Mouse (Mus musculus): ENCODE measurements around the gene Scd1. TPM values are rescaled to one million over a fixed set of nuclear protein-coding genes. Genes with fewer than 3 reads are reported as not detected.
A peak's percentile ranks its signal among the peaks of the same experiment; 100 is the strongest.

The Scd1 gene
- total RNA-seq (2021), result 100 to 1,000 TPM; 150 to 156 TPM
- long read RNA-seq, full-length matches to known transcripts, result 34 of 52 reads
- long read RNA-seq, partial matches to known transcripts, result 4 of 52 reads
- long read RNA-seq, other reads (novel, unspliced or antisense), result 14 of 52 reads

GRCm38 (mm10) chr19:44407341-44408222 is at the start of gene Scd1:
Scd1 (minus strand) TSS chr19:44407879.
- peak; percentile 62 to 80 for DNase-seq (ENCODE audit: low spot score in 2 of 2)

DNA sequence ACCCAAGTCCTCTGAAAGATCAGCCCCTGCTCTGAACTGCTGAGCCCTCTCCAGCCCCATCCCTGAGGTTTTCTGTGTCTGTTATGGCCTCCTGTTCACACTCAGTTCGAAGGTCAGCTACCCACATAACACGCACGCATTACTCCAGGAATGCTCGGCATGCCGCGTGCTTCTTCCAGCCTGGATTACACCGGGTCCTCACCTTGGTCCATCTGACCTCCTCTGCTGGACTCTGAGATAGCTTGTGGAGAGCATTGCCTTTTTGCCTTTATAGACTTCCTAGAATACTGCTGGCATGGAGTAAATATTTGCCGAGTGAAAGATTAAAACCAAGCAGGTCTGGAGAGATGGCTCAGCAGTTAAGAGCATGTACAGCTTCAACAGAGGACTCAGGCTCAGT is 47.7 kb upstream of the Scd1 start:
- no peak for DNase-seq (ENCODE audit: low spot score in 2 of 2)

GRCm38 (mm10) chr19:44454862-44455261 is 47.2 kb upstream of the Scd1 start:
- no peak for DNase-seq (ENCODE audit: low spot score in 2 of 2)

GRCm38 (mm10) chr19:44447927-44448326 is 40.2 kb upstream of the Scd1 start:
- DNase-seq (ENCODE audit: low spot score in 2 of 2), result no peak

- no peak for DNase-seq (ENCODE audit: low spot score in 2 of 2)
Observed at GRCm38 (mm10) chr19:44445755-44446154, 38.1 kb upstream of the Scd1 start.

- DNase-seq (ENCODE audit: low spot score in 2 of 2), result no peak
Observed at GRCm38 (mm10) chr19:44439302-44439701, 31.6 kb upstream of the Scd1 start.

DNA sequence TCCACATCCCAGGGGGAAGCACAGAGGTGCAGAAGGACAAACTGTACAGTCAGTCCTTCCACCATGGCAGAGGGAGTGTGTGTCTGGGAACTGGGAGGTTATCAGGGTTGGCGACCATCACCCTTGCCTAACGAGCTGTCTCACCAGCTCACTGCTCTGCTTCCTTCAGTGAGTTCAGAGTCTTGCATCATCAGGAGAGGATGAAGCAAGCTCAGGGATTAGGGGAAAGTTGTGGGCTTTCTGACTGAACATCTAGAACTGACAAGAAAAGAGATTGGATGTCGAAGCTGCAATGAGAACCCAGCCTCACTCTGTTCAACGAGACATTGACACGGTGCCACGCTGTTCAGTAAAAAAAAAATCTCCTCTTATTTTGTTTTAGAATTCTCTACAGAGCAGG is 30.3 kb upstream of the Scd1 start:
- no peak for DNase-seq (ENCODE audit: low spot score in 2 of 2)

DNA sequence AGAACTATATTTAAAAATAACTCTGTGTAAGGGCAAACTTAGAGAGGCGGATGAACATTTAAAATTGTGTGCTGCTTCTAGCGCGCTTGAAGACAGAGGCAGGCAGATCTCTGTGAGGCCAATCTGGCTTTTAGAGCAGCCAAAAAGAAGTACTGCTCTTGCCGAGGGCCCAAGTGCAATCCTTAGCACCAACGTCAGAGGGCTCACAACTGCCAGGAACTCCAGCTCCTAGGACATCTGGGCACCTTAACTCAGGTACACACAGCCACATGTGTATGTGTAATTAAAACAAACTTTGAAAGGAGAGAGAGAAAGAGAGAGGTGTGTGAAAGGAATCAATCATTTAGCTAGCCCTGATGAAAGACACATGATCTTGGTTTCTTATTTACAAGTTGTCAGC is 24.4 kb upstream of the Scd1 start:
- no peak for DNase-seq (ENCODE audit: low spot score in 2 of 2)

- no peak for DNase-seq (ENCODE audit: low spot score in 2 of 2)
Observed at GRCm38 (mm10) chr19:44427721-44428120, 20.0 kb upstream of the Scd1 start.

DNA sequence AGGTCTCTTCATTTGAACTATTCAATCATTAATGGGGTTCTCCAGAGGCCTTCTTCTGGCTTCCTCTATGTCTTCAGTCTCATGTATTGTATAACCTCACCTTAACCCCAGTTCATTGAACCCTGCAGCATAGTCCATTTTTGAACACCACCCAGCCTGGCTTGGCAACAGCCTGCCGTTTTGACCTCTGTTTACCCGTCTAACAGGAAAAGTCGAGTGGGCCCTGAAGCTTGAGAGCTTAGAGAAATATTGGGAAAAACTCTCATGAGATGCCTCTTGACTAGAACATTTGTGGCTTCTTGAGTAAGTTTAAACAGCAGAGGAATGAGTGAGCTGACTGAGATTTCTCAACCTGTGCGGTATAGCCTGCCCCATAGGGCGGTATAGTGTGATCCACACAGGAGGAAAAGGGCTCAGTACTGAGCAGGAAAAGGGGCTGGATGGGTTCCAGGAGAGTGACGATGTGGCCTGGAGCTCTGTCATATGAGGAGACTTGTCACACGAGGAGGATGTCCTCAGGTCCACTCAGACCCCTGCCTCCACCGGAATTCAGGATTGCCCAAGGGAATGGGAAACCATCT is 14.5 kb upstream of the Scd1 start:
- DNase-seq (ENCODE audit: low spot score in 2 of 2), result no peak

DNA sequence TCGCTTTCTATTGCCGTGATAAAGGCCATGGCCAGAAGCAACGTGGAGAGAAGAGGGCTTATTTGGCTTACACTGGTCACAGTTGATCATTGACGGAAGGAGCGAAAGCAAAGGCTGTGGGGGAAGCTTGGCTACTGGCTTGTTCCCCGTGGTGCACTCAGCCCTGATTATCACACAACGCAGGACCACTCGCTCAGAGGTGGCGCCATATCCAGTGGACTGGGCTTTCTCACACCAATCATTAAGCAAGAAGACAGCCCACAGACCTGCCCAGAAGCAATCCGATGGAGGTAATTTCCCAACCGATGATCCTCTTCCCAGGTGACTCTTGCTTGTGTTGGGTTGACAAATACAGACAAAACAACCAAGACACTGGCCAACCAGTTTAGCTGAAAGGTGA is 11.9 kb upstream of the Scd1 start:
- DNase-seq (ENCODE audit: low spot score in 2 of 2), result no peak

- peak; percentile 8 to 83 for DNase-seq (ENCODE audit: low spot score in 2 of 2)
Observed at GRCm38 (mm10) chr19:44418945-44419344, 11.3 kb upstream of the Scd1 start.

- no peak for DNase-seq (ENCODE audit: low spot score in 2 of 2)
Observed at GRCm38 (mm10) chr19:44418544-44418943, 10.9 kb upstream of the Scd1 start.

DNA sequence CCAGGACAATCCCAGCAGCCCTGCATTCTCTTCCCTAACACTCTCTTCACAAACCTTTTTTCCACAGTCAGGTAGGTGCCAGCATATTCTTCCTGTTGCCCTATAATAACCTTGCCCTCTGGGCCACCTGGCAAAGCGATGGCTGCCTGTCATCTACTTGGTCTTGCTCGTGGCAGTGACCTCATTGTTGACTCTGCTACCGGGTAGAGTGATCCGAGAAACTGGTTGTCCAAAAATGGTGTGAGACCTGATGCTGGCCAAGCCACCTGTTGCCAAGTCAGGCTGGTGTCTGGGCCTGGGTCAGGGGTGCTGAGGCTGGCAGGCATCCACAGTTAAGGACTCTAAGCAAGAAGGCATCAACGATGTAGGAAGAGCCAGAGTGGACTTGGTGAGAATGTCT is 10.4 kb upstream of the Scd1 start:
- DNase-seq (ENCODE audit: low spot score in 2 of 2), result no peak

GRCm38 (mm10) chr19:44417448-44417847 is 9.8 kb upstream of the Scd1 start:
- DNase-seq (ENCODE audit: low spot score in 2 of 2), result no peak

GRCm38 (mm10) chr19:44416240-44416639 is 8.6 kb upstream of the Scd1 start:
- no peak for DNase-seq (ENCODE audit: low spot score in 2 of 2)

GRCm38 (mm10) chr19:44415464-44415863 is 7.8 kb upstream of the Scd1 start:
- no peak for DNase-seq (ENCODE audit: low spot score in 2 of 2)

DNA sequence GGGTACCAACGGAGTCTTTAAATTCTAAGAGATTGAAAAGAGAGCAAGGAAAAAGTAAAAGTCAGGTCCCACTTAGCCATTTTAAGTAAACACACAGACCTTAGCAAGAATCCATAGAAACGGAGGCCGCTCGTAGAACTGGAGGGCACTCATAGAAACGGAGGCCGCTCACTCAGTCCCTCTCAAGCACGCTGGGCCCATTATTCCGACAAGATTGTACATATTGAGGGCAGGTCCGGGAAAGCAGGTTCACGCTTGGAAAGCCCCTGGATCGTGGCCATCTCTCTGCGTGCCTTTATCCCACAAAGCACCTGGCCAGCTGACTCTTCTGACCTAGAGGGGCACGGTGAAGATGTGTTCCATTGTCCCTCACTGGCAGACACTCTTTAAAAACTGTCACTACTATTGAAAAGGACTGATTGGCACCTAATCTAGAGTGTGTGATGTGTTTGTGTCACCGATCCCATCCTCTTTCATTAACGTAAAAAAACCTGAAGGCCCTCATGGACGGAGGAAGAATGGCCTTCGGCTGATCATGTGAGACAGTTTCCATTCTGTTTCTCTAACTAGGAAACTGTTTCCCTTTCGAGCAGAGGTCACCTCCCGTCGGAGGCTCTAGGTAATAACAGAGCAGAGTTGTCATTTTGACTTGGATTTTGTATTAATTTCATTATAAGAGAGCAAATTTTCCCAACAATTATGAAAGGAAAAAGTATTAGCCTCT is 2.8 kb upstream of the Scd1 start:
- no peak for DNase-seq (ENCODE audit: low spot score in 2 of 2)

DNA sequence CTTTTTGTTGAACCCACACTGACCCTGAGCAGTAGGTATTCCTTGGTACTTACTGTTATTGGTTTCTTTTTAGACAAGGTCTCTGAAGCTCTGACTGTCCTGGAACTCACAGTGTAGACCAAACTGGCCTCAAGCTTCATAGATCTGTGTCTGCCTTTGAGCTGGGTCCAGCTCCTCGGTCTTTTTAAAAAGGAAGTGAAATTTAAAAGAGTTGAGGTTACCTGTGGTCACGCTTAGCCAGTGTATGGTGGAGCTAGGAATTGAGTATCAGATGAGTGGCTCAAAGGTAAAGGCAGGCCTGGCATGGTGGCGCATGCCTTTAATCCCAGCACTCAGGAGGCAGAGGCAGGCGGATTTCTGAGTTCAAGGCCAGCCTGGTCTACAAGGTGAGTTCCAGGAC is 916 bp upstream of the Scd1 start:
- no peak for DNase-seq (ENCODE audit: low spot score in 2 of 2)

DNA sequence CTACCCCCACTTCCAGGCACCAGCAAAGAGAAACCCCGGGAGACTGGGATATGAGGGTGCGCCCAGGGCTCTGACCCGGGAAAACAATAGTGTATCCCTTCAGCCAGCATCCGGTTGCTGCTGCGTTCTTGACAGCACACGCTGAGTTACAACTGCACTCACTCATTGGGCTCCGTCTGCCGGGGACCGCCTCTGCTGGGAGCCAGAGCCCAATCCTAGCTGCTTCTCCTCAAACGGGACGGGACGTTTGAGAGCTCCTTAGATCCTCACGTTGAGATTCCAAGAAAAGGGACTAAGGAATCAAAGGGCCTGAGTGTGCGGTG is 505 bp upstream of the Scd1 start:
- DNase-seq (ENCODE audit: low spot score in 2 of 2), result peak; percentile 11 to 53

DNA sequence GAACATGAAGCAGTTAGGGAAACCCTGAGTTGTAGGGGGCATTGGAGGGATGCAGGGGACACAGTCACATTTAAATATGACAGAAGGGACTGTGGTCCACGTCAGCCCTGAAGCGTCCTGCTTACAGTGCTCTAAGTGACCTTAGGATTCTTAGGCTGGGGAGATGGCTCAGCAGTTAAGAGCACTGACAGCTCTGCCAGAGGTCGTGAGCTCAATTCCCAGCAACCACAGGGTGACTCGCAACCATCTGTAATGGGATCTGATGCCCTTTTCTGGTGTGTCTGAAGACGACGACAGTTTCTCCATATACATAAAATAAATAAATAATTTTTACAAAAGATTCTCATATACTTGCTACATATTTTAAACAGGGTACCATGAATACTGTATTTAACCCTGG is 4.1 kb downstream of the Scd1 start:
- DNase-seq (ENCODE audit: low spot score in 2 of 2), result no peak
